Mouse (Mus musculus): Measurements from ENCODE around the gene Dmac2.

DNA sequence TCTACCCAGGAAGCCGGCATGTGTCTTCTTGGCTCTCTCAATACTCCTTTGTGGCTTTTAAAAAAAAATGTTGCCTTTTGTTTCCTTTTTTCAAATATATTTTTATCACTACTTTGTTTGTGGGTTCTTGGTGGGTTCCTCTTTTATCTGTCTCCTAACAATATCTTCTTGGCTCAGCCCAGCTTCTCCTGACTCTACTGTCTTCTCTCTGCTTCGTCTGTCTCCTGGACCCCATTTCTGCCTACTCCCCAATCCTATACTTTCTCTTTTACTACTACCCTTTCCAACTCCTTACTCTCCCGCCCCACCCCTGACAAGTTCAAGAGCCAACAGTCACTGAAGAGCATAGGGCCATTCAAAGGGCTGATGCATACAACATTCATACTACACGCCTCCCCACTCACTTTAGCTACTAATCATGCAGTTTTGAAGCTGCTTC lies 12.6 kb upstream of the Dmac2 start:
- no peak for TF ChIP-seq GATA1 (IDR thresholded peaks at IDR 0.05; ENCODE audit: borderline replicate concordance, low read length)
- no peak for TF ChIP-seq FLI1 (IDR thresholded peaks at IDR 0.05; ENCODE audit: low read length)

All from megakaryocyte, embryonic 14.5 days (primary cell).